Mouse (Mus musculus): ENCODE measurements at regions not wholly inside any gene's neighbourhood (a gene's known extent, or its start where the extent isn't known, plus 50 kb on each side); places are given as distances from the start of the nearest gene placed in this dataset.

- Histone ChIP-seq H3K27me3 (ENCODE audit: insufficient read depth, low read length) (no peaks in the 10 kb centered on the region), H3K36me3 (ENCODE audit: insufficient read depth, low read length) (no peaks in the 10 kb centered on the region), H3K4me3 (ENCODE audit: low read depth, low read length) (no peak overlapping the region), H3K9me3 (ENCODE audit: low read length) (no peaks in the 10 kb centered on the region), H3K27ac (ENCODE audit: low read depth, low read length) (no peak overlapping the region), H3K4me2 (ENCODE audit: low read depth, low read length, poor library complexity, severe bottlenecking) (no peak overlapping the region), H3K9ac (replicated peaks; ENCODE audit: low read length, poor library complexity, severe bottlenecking) (no peak overlapping the region), H3K4me1 (ENCODE audit: insufficient read depth, low read length) (no peaks in the 10 kb centered on the region)
- DNase-seq (ENCODE audit: low spot score) = no peak
- no peak for TF ChIP-seq CTCF (IDR thresholded peaks at IDR 0.05)
- ATAC-seq (ENCODE audit: low FRiP score) = no peak
- WGBS = 84% methylated on average over 4 of the region's 4 CpGs
Observed at GRCm38 (mm10) chr12:110122976-110123375, 155.9 kb upstream of the Dio3 start.

GRCm38 (mm10) chr12:110126525-110126924 is 152.3 kb upstream of the Dio3 start:
- DNase-seq (ENCODE audit: low spot score) = no peak
- 51% methylated on average over 7 of the region's 7 CpGs for WGBS

GRCm38 (mm10) chr12:110145379-110145778 is 133.5 kb upstream of the Dio3 start:
- H3K4me3 ChIP-seq (ENCODE audit: low read depth, low read length) = no peak overlapping the region
- no peak overlapping the region for H3K9ac ChIP-seq (replicated peaks; ENCODE audit: low read length, poor library complexity, severe bottlenecking)
- no peaks in the 10 kb centered on the region for H3K36me3 ChIP-seq (ENCODE audit: insufficient read depth, low read length)
- H3K27me3 ChIP-seq (ENCODE audit: insufficient read depth, low read length) = no peaks in the 10 kb centered on the region
- no peak for TF ChIP-seq CTCF (IDR thresholded peaks at IDR 0.05)
- DNase-seq (ENCODE audit: low spot score) (no peak), ATAC-seq (ENCODE audit: low FRiP score) (no peak)
- H3K4me1 ChIP-seq (ENCODE audit: insufficient read depth, low read length) = no peaks in the 10 kb centered on the region
- no peak overlapping the region for H3K27ac ChIP-seq (ENCODE audit: low read depth, low read length)
- no peaks in the 10 kb centered on the region for H3K9me3 ChIP-seq (ENCODE audit: low read length)
- 75% methylated on average over 5 of the region's 5 CpGs for WGBS
- no peak overlapping the region for H3K4me2 ChIP-seq (ENCODE audit: low read depth, low read length, poor library complexity, severe bottlenecking)

More at GRCm38 (mm10) chr12:110126525-110126924, 152.3 kb upstream of the Dio3 start:
- TF ChIP-seq CTCF (IDR thresholded peaks at IDR 0.05) = no peak
- Histone ChIP-seq H3K9ac (replicated peaks; ENCODE audit: low read length, poor library complexity, severe bottlenecking) (no peak overlapping the region), H3K36me3 (ENCODE audit: insufficient read depth, low read length) (no peaks in the 10 kb centered on the region), H3K27me3 (ENCODE audit: insufficient read depth, low read length) (no peaks in the 10 kb centered on the region), H3K4me1 (ENCODE audit: insufficient read depth, low read length) (no peaks in the 10 kb centered on the region), H3K4me2 (ENCODE audit: low read depth, low read length, poor library complexity, severe bottlenecking) (no peak overlapping the region), H3K9me3 (ENCODE audit: low read length) (no peaks in the 10 kb centered on the region), H3K27ac (ENCODE audit: low read depth, low read length) (no peak overlapping the region), H3K4me3 (ENCODE audit: low read depth, low read length) (no peak overlapping the region)
- ATAC-seq (ENCODE audit: low FRiP score) = no peak

GRCm38 (mm10) chr12:110154225-110154962 is 124.5 kb upstream of the Dio3 start:
- DNase-seq (ENCODE audit: low spot score) = no peak
- Histone ChIP-seq H3K27me3 (ENCODE audit: insufficient read depth, low read length) (no peaks in the 10 kb centered on the region), H3K27ac (ENCODE audit: low read depth, low read length) (no peak overlapping the region), H3K4me2 (ENCODE audit: low read depth, low read length, poor library complexity, severe bottlenecking) (no peak overlapping the region), H3K9me3 (ENCODE audit: low read length) (no peaks in the 10 kb centered on the region), H3K36me3 (ENCODE audit: insufficient read depth, low read length) (no peaks in the 10 kb centered on the region), H3K4me3 (ENCODE audit: low read depth, low read length) (no peak overlapping the region), H3K4me1 (ENCODE audit: insufficient read depth, low read length) (no peaks in the 10 kb centered on the region), H3K9ac (replicated peaks; ENCODE audit: low read length, poor library complexity, severe bottlenecking) (no peak overlapping the region)
- WGBS = 90% methylated on average over 8 of the region's 8 CpGs
- no peak for TF ChIP-seq CTCF (IDR thresholded peaks at IDR 0.05)
- ATAC-seq (ENCODE audit: low FRiP score) = no peak

- no peak for DNase-seq (ENCODE audit: low spot score)
- no peaks in the 10 kb centered on the region for H3K4me1 ChIP-seq (ENCODE audit: insufficient read depth, low read length)
- no peak overlapping the region for H3K4me2 ChIP-seq (ENCODE audit: low read depth, low read length, poor library complexity, severe bottlenecking)
- H3K4me3 ChIP-seq (ENCODE audit: low read depth, low read length) = no peak overlapping the region
- no peak for TF ChIP-seq CTCF (IDR thresholded peaks at IDR 0.05)
- no peaks in the 10 kb centered on the region for H3K9me3 ChIP-seq (ENCODE audit: low read length)
- no peak overlapping the region for H3K27ac ChIP-seq (ENCODE audit: low read depth, low read length)
- H3K27me3 ChIP-seq (ENCODE audit: insufficient read depth, low read length) = no peaks in the 10 kb centered on the region
- H3K9ac ChIP-seq (replicated peaks; ENCODE audit: low read length, poor library complexity, severe bottlenecking) = no peak overlapping the region
- H3K36me3 ChIP-seq (ENCODE audit: insufficient read depth, low read length) = no peaks in the 10 kb centered on the region
- 79% methylated on average over 4 of the region's 4 CpGs for WGBS
- ATAC-seq (ENCODE audit: low FRiP score) = no peak
Observed at GRCm38 (mm10) chr12:110154963-110155325, 123.9 kb upstream of the Dio3 start.

GRCm38 (mm10) chr12:110156441-110156840 is 122.4 kb upstream of the Dio3 start:
- Histone ChIP-seq H3K4me2 (ENCODE audit: low read depth, low read length, poor library complexity, severe bottlenecking) (no peak overlapping the region), H3K27me3 (ENCODE audit: insufficient read depth, low read length) (no peaks in the 10 kb centered on the region), H3K4me1 (ENCODE audit: insufficient read depth, low read length) (no peaks in the 10 kb centered on the region), H3K9me3 (ENCODE audit: low read length) (no peaks in the 10 kb centered on the region), H3K36me3 (ENCODE audit: insufficient read depth, low read length) (no peaks in the 10 kb centered on the region), H3K4me3 (ENCODE audit: low read depth, low read length) (no peak overlapping the region), H3K27ac (ENCODE audit: low read depth, low read length) (no peak overlapping the region), H3K9ac (replicated peaks; ENCODE audit: low read length, poor library complexity, severe bottlenecking) (no peak overlapping the region)
- 54% methylated on average over 8 of the region's 8 CpGs for WGBS
- TF ChIP-seq CTCF (IDR thresholded peaks at IDR 0.05) = no peak
- DNase-seq (ENCODE audit: low spot score) (no peak), ATAC-seq (ENCODE audit: low FRiP score) (no peak)

Data from midbrain, postnatal 0 days (tissue).